Mouse (Mus musculus): ENCODE measurements at regions not wholly inside any gene's neighbourhood (a gene's known extent, or its start where the extent isn't known, plus 50 kb on each side); places are given as distances from the start of the nearest gene placed in this dataset.

DNA sequence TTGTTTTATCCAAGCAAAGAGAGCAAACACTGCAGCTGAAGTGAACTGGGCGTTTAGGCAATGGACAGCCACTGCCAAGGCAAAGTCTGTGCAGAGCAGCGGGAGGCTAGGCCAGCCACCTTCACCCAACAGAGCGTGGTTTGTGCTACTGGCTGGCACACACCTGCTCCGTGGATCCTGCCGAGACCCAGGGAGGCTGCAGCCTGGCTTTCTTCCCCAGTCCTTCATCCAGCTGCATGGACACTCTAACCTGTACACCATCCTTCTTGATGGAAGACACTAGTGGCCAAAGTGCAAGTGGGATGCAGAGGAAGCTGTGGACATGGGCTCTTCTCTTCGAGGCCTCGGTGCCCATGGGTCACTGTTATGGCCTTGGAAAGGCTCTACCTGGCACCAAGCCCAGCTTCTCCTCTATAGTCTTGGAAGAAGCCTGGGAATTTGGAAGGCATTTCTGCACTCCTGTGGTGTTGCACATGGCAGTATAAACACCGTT lies 176.0 kb downstream of the Smoc2 start:
- TF ChIP-seq POLR2A (IDR thresholded peaks at IDR 0.05; ENCODE audit: low read depth, low read length): no peak
- TF ChIP-seq CTCF (IDR thresholded peaks at IDR 0.05; ENCODE audit: extremely low read depth, insufficient read length, insufficient replicate concordance, low read depth, low read length): no peak
